Mouse (Mus musculus) R1 (cell line): ENCODE measurements around the gene Klhl36.
"Not testable (repeated sequence)": the region's sequence is repeated elsewhere in the genome, so short reads cannot be mapped to it uniquely, and the experiment has no call there.

Source experiments
- DNase-seq: peaks from one replicate; pipeline ENCODE4 v3.0.0-alpha.2; 2018; ENCODE audit warnings: low read depth, low spot score

The Klhl36 gene

DNA sequence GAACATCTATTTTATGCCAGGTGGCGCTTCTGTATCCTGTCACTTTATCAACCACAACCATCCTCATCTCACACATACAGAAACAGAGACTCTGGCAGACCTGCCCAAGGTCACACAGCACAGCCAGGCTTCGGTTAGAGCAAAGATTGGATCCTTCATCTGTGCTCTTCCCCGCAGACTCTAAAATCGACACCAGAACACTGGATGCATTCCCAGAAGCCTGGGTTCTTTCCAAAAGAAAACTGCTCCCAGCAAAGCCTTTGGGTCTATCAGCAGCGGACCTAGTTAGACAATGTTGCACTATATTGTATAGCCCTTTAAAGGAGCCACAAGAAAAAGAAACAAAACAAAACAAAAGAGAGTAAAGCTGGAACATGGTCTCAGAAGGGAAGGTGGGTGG, 26.8 kb upstream of the Klhl36 start:
- DNase-seq = no peak

DNA sequence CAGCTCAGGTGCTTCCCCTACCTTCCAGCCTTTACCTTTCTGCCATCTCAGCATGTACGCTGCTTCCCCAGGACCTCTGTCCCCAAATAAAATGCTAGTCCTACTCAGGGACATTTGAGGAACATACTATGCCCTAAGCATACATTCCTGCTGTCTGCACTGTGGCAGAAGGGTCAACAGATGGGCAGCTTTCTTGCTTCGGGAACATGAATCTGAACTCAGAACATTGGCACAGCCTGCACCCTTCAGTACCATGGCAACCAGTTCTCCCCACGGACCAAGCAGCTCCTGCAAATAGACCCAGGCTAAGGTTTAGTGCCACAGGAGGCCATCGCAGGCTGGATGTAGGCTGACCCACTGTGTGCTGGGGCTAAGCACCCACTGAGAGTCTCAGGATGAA, 25.2 kb upstream of the Klhl36 start:
- no peak for DNase-seq

- DNase-seq = no peak
Observed at GRCm38 (mm10) chr8:119837553-119838071, 24.5 kb upstream of the Klhl36 start.

- DNase-seq = no peak
Observed at GRCm38 (mm10) chr8:119838100-119838982, 23.7 kb upstream of the Klhl36 start.

- no peak for DNase-seq
Observed at GRCm38 (mm10) chr8:119838983-119839340, 23.1 kb upstream of the Klhl36 start.

- DNase-seq = no peak
Observed at GRCm38 (mm10) chr8:119839419-119840021, 22.5 kb upstream of the Klhl36 start.

GRCm38 (mm10) chr8:119840275-119840808, 21.7 kb upstream of the Klhl36 start, which contains the start of gene Cotl1:
Gene Cotl1, minus strand, starts transcription at chr8:119840544.
- peak; percentile 90 for DNase-seq

DNA sequence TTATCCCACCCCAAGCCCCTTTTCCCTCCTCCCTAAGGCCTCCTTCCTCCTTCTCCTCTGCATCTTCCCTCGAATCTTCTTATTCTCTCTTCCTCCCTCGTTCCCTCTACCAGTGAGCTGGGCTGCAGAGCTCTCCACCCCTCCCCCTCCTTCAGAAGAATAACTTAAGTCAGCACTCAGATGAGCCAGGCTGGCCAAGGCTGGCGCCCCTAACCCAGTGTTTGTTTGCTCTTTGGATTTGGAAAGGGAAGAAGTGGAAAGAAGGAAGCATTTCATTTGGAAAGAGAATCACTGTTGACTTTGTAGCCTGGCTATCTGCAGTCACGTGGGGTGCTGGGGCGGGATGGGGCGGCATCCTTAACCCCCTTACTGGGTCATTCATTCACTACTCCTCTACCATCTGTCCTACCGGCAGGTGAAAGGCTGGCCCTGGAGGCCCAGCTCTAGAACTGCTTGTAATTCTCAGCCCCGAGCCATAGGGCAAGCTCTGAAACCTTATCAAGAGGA, 21.1 kb upstream of the Klhl36 start:
- no peak for DNase-seq

DNA sequence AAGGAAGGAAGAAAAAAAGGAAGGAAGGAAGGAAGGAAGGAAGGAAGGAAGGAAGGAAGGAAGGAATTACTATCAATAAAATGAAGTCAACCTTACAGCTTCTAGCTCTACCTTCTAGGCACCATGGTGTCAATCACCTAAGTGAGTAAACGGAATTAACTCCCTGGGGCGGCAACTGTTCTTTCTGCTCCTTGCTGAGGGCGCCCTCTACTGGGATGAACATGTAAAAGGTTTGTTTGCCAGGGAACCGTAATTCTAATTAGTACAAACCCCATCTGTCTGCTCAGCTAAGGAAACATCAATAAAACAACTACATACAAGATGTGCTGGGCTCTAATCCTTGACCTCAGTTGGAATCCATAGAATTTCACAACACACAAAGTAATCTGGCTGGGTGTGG, 18.6 kb upstream of the Klhl36 start:
- DNase-seq = peak; percentile 77

DNA sequence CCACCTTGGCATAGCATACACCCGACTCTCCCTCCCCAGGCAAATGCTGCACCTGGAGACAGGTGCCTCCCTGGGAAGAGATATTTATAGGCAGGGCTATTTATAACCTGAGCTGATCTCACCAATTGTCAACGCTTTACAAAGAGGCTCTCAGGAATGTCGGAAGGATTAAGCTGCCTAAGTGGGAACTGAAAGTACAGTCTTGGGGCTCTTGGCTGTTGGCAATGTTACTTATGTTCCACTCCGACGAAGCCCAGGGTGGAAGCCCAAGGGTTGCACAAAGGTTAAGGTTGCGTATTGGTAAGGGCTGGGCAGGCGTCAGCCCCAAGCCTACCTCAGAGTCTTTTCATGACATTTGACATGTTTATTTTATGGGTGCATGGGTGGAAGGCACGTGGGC, 17.5 kb upstream of the Klhl36 start:
- DNase-seq = peak; percentile 41

DNA sequence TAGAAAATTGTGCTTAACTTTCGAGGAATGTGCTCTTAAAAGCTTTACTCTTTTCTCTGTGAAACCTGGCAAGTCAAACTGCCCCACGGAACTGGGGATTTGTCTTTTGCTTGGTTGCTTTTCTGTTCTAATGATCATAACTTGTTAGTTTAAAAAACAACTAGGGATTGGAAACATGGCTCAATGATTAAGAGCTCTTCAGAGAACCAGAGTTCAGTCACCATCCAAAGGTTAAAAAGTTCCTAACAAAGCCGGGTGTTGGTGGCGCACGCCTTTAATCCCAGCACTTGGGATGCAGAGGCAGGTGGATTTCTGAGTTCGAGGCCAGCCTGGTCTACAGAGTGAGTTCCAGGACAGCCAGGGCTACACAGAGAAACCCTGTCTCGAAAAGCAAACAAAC, 16.3 kb upstream of the Klhl36 start:
- DNase-seq = not testable (repeated sequence)

DNA sequence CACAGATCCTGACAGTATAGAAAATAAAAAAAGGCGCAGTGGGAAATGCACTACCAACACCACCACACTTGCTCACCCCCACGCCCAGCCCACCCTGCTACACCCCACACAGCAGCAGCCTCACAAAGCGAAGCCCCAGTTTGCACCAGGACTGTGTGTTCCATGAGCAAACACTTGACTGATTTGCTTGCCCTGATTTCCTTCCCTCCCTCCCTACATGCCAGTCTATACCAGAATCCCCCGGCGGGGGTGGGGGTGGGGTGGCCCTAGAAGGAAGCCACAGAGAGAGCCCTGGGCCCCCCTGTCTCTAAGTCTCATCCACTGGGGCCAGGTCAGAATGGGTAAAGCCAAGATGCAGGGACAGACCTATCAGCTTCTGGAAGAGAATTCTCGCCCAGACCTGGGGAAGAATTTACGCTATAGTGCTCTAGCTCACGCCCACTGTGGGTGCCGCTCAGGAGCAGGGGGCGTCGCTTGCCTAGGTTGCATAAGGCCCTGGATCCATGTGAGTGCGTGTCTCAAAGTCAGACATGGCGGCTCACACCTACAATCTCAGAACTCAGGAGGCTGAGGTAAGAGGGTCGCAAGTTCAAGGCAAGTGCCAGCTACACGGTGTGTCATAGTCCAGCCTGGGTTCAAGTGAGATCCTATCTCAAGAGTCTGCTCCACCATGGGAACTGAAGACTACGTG, 14.7 kb upstream of the Klhl36 start:
- peak; percentile 27 for DNase-seq

DNA sequence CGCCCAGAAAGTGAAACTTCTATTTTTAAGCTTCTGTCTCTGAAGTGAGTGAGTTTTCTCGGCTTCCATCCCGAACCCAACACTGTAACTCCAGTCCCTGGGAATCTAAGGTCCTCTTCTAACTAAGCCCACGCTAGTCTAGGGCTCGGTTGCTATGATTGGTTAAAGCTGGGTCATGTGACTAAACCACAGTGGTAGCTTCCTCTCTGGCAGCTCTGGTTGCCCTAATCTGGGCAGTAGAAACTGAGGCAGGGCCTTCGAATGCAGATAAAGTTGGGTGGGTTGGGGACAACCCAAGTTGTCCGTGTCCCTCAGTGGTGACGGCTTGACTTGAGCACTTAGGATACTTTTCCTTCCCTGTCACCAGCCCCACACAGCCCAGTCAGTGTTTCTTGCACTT, 8.5 kb upstream of the Klhl36 start:
- peak; percentile 69 for DNase-seq

DNA sequence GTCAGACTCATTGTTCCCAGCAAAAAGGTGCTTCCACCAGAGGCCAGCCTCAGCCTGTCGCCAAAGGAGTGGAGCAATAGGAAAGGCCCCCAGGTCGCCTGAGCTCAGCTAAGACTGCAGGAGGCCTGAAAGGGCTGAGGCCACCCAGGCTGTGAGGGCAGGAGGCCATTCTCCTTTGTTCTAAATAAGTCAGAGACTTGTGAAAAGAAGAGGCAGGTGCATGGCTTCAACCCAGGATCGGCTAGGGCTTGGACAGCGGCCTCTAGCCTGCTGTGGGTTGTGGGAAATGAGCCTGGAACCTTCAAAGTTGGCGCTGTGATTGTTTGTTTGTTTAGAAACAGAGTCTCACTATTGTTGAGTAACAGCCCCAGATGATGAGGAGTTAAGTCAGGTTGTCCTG, 8.0 kb upstream of the Klhl36 start:
- no peak for DNase-seq

- DNase-seq = no peak
Observed at GRCm38 (mm10) chr8:119855656-119856055, 6.4 kb upstream of the Klhl36 start.

- no peak for DNase-seq
Observed at GRCm38 (mm10) chr8:119857767-119858166, 4.3 kb upstream of the Klhl36 start.

DNA sequence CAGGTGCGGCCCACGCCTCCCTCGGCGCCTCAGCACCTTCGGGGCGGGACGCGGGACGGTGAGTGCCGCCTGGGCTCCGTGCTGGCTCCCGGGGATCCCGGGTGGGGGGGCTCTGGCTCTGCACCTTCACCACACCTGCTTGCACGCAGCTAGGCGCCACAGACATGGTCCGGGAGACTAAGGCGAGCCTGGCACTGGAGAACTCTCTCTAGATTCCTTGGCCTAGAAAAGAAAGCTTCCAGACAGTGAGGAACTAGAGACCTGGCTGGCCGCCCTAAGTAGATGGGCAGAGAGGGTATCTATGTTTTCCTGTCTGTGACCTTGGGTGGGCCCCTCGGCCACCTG, 296 bp downstream of the Klhl36 start:
- no peak for DNase-seq

DNA sequence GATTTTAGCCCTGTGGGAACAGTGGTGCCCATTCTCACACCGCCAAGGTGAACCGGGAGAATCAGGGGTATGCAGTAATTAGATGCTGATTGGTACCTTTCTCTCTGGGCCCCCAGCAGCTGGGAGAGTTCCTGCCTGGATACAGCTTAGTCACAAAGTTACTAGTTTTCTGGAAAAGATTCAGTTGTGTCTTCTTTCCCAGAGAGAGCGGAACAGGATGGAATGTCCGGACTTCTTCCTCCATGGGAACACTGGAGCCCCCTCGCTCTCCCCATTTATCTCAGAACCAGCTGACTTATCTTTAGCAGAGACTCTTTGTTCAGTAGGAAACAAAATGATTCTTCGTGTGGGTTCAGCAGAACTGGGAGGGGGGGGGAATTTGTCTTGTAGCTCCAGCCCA, 683 bp downstream of the Klhl36 start:
- DNase-seq = no peak

GRCm38 (mm10) chr8:119869616-119870015, 7.5 kb downstream of the Klhl36 start:
- peak; percentile 90 for DNase-seq

GRCm38 (mm10) chr8:119873181-119873580, 11.1 kb downstream of the Klhl36 start:
- DNase-seq = no peak

GRCm38 (mm10) chr8:119881301-119881700, 19.2 kb downstream of the Klhl36 start:
- no peak for DNase-seq

DNA sequence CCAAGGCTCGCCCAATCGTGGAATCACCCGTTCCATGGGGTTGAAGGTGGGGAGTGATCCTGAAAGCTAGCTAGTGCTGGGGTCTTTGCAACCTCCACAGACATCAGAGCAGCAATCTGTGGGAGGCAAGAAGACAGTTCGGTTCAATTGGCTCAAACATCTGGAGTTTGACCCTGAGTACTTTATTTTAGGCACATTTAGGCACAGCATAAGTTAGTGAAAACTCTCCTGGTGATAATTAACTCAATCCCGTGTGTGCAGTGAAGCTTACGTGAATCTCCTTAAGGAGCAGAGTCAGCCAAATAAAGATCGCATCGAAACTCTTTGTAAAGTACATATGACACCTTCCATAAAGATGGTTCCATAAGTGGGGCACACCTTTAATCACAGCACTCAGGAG, 19.9 kb downstream of the Klhl36 start:
- no peak for DNase-seq
